Mouse (Mus musculus): ENCODE results near the gene Selenbp2. TPM values are rescaled to one million over a fixed set of nuclear protein-coding genes. Genes with fewer than 3 reads are reported as not detected.
"Not testable (repeated sequence)": the region's sequence is repeated elsewhere in the genome, so short reads cannot be mapped to it uniquely, and the experiment has no call there.

Gene Selenbp2
- polyA plus RNA-seq, 1 experiment from 2014 or later, result 0.41 TPM

DNA sequence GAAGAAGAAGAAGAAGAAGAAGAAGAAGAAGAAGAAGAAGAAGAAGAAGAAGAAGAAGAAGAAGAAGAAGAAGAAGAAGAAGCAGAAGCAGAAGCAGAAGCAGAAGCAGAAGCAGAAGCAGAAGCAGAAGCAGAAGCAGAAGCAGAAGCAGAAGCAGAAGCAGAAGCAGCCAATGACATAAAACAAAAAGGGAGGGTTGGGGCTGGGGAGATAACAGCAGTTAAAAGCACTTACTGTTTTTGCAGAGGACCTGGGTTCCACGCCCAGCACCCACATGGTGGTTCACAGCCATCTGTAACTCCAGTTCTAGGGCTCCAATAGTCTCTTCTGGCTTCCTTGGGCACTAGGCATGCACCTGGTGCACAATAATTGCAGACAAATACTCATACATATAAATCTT is 4.2 kb upstream of the Selenbp2 start:
- not testable (repeated sequence) for H3K4me3 ChIP-seq (ENCODE audit: low read length); ATAC-seq (ENCODE audit: low FRiP score, low TSS enrichment); H3K9me3 ChIP-seq (ENCODE audit: control insufficient read depth, low read length); H3K9ac ChIP-seq (ENCODE audit: low read depth, low read length); H3K4me2 ChIP-seq (replicated peaks; ENCODE audit: low read depth, low read length); H3K36me3 ChIP-seq (ENCODE audit: control insufficient read depth, insufficient read depth, low read length); H3K27me3 ChIP-seq (ENCODE audit: control insufficient read depth, insufficient read depth, low read length); H3K27ac ChIP-seq (ENCODE audit: low read depth, low read length)
- peaks cover 12% of the 10 kb centered on the region; the same call in 1 of the 2 replicates for H3K4me1 ChIP-seq (ENCODE audit: control insufficient read depth, insufficient read depth, low read length)
- 89% methylated on average over 1 of the region's 1 CpGs for WGBS

DNA sequence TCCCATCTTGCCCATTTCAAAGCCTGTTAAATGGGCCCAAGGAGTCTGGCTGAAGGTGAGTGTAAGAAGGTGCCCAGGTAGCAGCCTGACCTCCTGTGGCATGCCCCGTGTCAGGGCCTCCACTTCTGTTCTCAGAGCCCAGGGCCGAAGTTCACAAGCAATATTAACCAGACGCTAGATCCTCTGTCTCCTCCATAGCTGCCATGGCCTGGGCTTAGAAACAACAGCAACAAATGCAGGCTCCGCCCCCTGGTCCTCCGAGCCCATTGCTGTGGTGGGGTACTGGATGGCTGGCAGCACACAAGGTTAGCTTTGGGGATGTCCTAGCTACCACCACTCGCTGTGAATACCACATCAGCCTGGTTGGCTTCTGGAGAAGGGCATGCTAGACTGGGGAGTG is 3.2 kb upstream of the Selenbp2 start:
- H3K27me3 ChIP-seq (ENCODE audit: control insufficient read depth, insufficient read depth, low read length); H3K36me3 ChIP-seq (ENCODE audit: control insufficient read depth, insufficient read depth, low read length); H3K4me3 ChIP-seq (ENCODE audit: low read length); H3K4me2 ChIP-seq (replicated peaks; ENCODE audit: low read depth, low read length); H3K9ac ChIP-seq (ENCODE audit: low read depth, low read length); H3K9me3 ChIP-seq (ENCODE audit: control insufficient read depth, low read length); H3K27ac ChIP-seq (ENCODE audit: low read depth, low read length); ATAC-seq (ENCODE audit: low FRiP score, low TSS enrichment): not testable (repeated sequence)
- WGBS, result 58% methylated on average over 6 of the region's 6 CpGs
- peaks cover 12% of the 10 kb centered on the region; the same call in 1 of the 2 replicates for H3K4me1 ChIP-seq (ENCODE audit: control insufficient read depth, insufficient read depth, low read length)

DNA sequence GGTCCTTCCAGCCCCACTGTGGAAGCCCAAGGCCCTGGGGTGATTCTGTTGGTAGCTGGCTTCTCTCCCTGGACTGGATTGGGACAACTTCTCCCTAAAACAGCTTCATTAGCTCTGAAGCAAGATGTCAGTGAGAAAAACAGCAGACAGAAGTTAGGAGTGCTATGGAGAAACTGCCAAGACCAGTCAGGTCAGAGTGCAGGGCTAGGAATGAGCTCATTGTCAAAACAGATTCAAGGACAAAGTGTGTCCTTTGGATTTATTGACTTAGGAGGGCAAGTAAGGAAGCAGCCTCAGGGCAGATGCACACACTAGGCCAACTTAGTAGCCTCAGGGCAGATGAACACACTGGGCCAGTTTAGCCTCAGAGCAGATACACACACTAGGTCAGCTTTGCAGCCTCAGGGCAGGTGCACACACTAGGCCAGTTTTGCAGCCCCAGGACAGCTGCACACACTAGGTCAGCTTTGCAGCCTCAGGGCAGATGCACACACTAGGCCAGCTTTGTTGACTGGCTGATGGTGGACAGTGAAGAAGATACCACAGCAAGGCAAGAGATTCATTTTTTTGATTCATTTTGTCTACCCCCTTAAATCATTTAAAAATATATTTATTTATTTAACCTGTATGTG is 2.6 kb upstream of the Selenbp2 start:
- Histone ChIP-seq H3K9me3 (ENCODE audit: control insufficient read depth, low read length) (no peaks in the 10 kb centered on the region), H3K9ac (ENCODE audit: low read depth, low read length) (no peak overlapping the region), H3K4me2 (replicated peaks; ENCODE audit: low read depth, low read length) (no peak overlapping the region), H3K27ac (ENCODE audit: low read depth, low read length) (no peak overlapping the region), H3K4me3 (ENCODE audit: low read length) (no peak overlapping the region), H3K36me3 (ENCODE audit: control insufficient read depth, insufficient read depth, low read length) (no peaks in the 10 kb centered on the region), H3K27me3 (ENCODE audit: control insufficient read depth, insufficient read depth, low read length) (no peaks in the 10 kb centered on the region), H3K4me1 (ENCODE audit: control insufficient read depth, insufficient read depth, low read length) (peaks cover 12% of the 10 kb centered on the region; the same call in 1 of the 2 replicates)
- no peak for ATAC-seq (ENCODE audit: low FRiP score, low TSS enrichment)

DNA sequence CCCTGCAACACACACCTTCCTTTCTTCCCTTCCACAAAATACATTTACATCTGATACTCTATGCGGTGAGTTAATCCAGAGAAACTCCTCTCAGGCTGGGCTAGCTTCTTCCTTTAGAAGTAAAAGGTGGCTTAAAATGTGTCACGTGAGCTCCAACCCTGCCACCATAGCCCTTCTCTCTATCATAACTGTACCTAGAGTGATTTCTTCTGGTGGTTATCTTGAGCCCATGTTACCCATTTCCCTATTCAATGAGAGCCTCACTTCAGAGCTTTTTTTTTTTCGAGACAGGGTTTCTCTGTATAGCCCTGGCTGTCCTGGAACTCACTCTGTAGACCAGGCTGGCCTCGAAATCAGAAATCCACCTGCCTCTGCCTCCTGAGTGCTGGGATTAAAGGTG is 1.7 kb upstream of the Selenbp2 start:
- not testable (repeated sequence) for H3K4me2 ChIP-seq (replicated peaks; ENCODE audit: low read depth, low read length); ATAC-seq (ENCODE audit: low FRiP score, low TSS enrichment); H3K9ac ChIP-seq (ENCODE audit: low read depth, low read length); H3K27ac ChIP-seq (ENCODE audit: low read depth, low read length); H3K9me3 ChIP-seq (ENCODE audit: control insufficient read depth, low read length); H3K27me3 ChIP-seq (ENCODE audit: control insufficient read depth, insufficient read depth, low read length); H3K36me3 ChIP-seq (ENCODE audit: control insufficient read depth, insufficient read depth, low read length); H3K4me3 ChIP-seq (ENCODE audit: low read length)
- peaks cover 12% of the 10 kb centered on the region; the same call in 1 of the 2 replicates for H3K4me1 ChIP-seq (ENCODE audit: control insufficient read depth, insufficient read depth, low read length)
- 91% methylated on average over 4 of the region's 4 CpGs for WGBS

DNA sequence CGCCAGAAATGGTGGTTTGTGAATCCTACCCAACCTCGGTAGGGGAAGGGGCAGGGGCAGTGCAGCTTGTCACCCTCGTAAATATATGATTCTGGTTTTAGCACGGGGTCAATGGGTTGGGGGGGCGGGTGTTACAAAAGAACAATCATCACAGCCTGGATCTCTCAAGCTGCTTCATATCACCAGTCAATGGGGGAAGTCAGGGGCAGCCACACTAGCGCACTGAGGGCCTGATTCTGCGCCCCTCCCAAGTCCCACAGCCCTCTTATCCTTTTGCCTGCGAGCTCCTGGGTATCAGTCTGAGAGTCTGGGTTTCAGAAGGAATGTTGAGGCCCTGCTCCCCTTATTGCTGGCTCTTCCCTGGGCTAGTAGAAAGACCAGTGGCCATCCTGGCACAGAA is 518 bp downstream of the Selenbp2 start:
- H3K36me3 ChIP-seq (ENCODE audit: control insufficient read depth, insufficient read depth, low read length); H3K9ac ChIP-seq (ENCODE audit: low read depth, low read length); H3K27me3 ChIP-seq (ENCODE audit: control insufficient read depth, insufficient read depth, low read length); H3K27ac ChIP-seq (ENCODE audit: low read depth, low read length); H3K9me3 ChIP-seq (ENCODE audit: control insufficient read depth, low read length); H3K4me3 ChIP-seq (ENCODE audit: low read length): not testable (repeated sequence)
- ATAC-seq (ENCODE audit: low FRiP score, low TSS enrichment), result peak; percentile 43
- Histone ChIP-seq H3K4me2 (replicated peaks; ENCODE audit: low read depth, low read length) (peak overlapping the region; percentile 15; the same call in 1 of the 2 replicates), H3K4me1 (ENCODE audit: control insufficient read depth, insufficient read depth, low read length) (peaks cover 12% of the 10 kb centered on the region; the same call in 1 of the 2 replicates)
- 18% methylated on average over 5 of the region's 8 CpGs for WGBS

DNA sequence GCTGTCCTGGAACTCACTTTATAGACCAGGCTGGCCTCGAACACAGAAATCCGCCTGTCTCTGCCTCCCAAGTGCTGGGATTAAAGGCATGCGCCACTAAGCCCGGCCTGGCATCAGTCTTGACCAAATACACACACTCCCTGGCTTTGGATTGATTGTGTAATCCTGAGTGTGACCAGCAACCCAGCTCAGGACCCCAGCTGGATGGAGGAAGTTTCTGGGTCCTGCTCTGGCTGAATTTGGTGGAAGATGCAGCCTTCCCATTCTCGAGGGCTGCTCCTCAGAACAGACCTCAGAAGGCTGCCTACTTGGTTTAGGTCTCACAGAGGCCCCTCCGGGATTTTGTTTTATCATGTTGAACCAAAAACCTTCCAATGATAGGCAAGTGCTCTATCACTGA is 2.2 kb downstream of the Selenbp2 start:
- WGBS, result 85% methylated on average over 6 of the region's 6 CpGs
- H3K9me3 ChIP-seq (ENCODE audit: control insufficient read depth, low read length); H3K9ac ChIP-seq (ENCODE audit: low read depth, low read length): not testable (repeated sequence)

DNA sequence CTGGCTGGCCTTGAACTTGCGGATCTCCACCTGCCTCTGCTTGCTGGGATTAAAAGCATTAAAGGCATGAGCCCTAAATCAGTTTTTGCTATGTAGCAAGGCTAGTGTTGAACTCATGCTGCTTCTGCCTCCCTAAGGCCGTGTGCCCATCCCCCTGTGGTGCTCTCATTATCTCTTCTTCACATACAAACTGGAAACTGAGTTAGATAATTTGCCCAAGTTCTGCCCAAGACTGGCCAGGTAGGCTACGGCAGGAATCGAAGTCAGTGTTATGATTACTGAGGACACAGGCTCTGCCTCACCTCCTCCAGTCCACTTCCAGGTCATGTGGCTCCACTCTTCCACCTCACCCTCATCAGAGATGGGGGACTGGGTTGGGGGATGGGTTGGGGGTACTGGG is 2.9 kb downstream of the Selenbp2 start:
- ATAC-seq (ENCODE audit: low FRiP score, low TSS enrichment); H3K36me3 ChIP-seq (ENCODE audit: control insufficient read depth, insufficient read depth, low read length); H3K9ac ChIP-seq (ENCODE audit: low read depth, low read length); H3K4me2 ChIP-seq (replicated peaks; ENCODE audit: low read depth, low read length); H3K27ac ChIP-seq (ENCODE audit: low read depth, low read length); H3K4me3 ChIP-seq (ENCODE audit: low read length); H3K27me3 ChIP-seq (ENCODE audit: control insufficient read depth, insufficient read depth, low read length); H3K9me3 ChIP-seq (ENCODE audit: control insufficient read depth, low read length): not testable (repeated sequence)
- H3K4me1 ChIP-seq (ENCODE audit: control insufficient read depth, insufficient read depth, low read length), result peaks cover 12% of the 10 kb centered on the region; the same call in 1 of the 2 replicates
- WGBS, result 86% methylated on average over 4 of the region's 4 CpGs

More for the DNA sequence above, 2.2 kb downstream of the Selenbp2 start:
- H3K4me3 ChIP-seq (ENCODE audit: low read length); H3K4me2 ChIP-seq (replicated peaks; ENCODE audit: low read depth, low read length); H3K36me3 ChIP-seq (ENCODE audit: control insufficient read depth, insufficient read depth, low read length); H3K27ac ChIP-seq (ENCODE audit: low read depth, low read length); ATAC-seq (ENCODE audit: low FRiP score, low TSS enrichment); H3K27me3 ChIP-seq (ENCODE audit: control insufficient read depth, insufficient read depth, low read length): not testable (repeated sequence)
- H3K4me1 ChIP-seq (ENCODE audit: control insufficient read depth, insufficient read depth, low read length), result peaks cover 12% of the 10 kb centered on the region; the same call in 1 of the 2 replicates

DNA sequence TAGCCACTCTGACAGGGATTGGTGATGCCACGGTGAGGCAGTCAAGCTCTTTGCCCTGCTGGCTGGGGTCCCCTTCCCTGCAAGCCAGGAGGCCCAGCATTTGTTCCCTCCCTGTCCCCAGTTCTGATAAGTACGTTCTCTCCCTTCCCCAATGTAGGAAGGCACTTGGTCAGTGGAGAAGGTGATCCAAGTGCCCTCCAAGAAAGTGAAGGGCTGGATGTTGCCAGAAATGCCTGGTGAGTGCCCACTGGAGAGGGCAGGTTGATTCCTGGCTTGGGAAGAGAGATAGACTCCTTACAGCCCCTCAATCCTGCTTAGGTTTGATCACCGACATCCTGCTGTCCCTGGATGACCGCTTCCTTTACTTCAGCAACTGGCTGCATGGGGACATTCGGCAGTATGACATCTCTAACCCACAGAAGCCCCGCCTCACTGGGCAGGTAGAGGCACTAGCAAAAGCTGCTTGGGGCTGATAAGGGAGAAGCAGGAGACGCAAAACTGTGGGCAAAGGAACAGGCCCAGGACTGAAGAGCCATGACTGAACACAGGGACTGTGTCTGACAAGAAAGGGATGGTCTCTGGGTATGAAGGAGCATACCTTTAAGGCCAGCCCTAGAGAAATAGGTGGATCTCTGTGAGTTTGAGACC is 8.9 kb downstream of the Selenbp2 start:
- 80% methylated on average over 5 of the region's 7 CpGs for WGBS
- not testable (repeated sequence) for ATAC-seq (ENCODE audit: low FRiP score, low TSS enrichment)

DNA sequence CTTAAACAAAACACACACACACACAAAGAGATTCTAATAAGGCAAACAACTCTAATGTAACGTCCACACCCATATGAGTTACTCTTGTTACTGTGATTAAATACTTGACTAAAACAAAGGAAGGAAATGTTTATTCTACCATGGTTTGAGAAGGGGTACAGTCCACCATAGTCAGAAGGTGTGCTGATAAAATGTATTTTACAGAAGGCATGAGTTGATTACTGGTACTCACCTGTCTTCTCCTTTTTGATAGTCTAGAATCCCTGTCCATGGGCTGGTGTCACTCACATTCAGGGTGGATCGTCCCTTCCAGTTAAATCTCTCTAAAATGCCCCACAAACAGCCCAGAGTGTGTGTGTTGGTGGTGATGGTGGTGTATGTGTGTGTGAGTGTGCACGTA is 9.5 kb downstream of the Selenbp2 start:
- Histone ChIP-seq H3K27ac (ENCODE audit: low read depth, low read length) (no peak overlapping the region), H3K9me3 (ENCODE audit: control insufficient read depth, low read length) (no peaks in the 10 kb centered on the region), H3K4me1 (ENCODE audit: control insufficient read depth, insufficient read depth, low read length) (no peaks in the 10 kb centered on the region), H3K9ac (ENCODE audit: low read depth, low read length) (no peak overlapping the region), H3K4me2 (replicated peaks; ENCODE audit: low read depth, low read length) (no peak overlapping the region), H3K36me3 (ENCODE audit: control insufficient read depth, insufficient read depth, low read length) (no peaks in the 10 kb centered on the region), H3K4me3 (ENCODE audit: low read length) (no peak overlapping the region), H3K27me3 (ENCODE audit: control insufficient read depth, insufficient read depth, low read length) (no peaks in the 10 kb centered on the region)
- 88% methylated on average over 3 of the region's 3 CpGs for WGBS
- ATAC-seq (ENCODE audit: low FRiP score, low TSS enrichment), result no peak

More for the DNA sequence above, 8.9 kb downstream of the Selenbp2 start:
- not testable (repeated sequence) for H3K27me3 ChIP-seq (ENCODE audit: control insufficient read depth, insufficient read depth, low read length); H3K9me3 ChIP-seq (ENCODE audit: control insufficient read depth, low read length); H3K27ac ChIP-seq (ENCODE audit: low read depth, low read length); H3K9ac ChIP-seq (ENCODE audit: low read depth, low read length); H3K4me2 ChIP-seq (replicated peaks; ENCODE audit: low read depth, low read length); H3K4me3 ChIP-seq (ENCODE audit: low read length); H3K4me1 ChIP-seq (ENCODE audit: control insufficient read depth, insufficient read depth, low read length); H3K36me3 ChIP-seq (ENCODE audit: control insufficient read depth, insufficient read depth, low read length)
